In the genomic region with DNA sequence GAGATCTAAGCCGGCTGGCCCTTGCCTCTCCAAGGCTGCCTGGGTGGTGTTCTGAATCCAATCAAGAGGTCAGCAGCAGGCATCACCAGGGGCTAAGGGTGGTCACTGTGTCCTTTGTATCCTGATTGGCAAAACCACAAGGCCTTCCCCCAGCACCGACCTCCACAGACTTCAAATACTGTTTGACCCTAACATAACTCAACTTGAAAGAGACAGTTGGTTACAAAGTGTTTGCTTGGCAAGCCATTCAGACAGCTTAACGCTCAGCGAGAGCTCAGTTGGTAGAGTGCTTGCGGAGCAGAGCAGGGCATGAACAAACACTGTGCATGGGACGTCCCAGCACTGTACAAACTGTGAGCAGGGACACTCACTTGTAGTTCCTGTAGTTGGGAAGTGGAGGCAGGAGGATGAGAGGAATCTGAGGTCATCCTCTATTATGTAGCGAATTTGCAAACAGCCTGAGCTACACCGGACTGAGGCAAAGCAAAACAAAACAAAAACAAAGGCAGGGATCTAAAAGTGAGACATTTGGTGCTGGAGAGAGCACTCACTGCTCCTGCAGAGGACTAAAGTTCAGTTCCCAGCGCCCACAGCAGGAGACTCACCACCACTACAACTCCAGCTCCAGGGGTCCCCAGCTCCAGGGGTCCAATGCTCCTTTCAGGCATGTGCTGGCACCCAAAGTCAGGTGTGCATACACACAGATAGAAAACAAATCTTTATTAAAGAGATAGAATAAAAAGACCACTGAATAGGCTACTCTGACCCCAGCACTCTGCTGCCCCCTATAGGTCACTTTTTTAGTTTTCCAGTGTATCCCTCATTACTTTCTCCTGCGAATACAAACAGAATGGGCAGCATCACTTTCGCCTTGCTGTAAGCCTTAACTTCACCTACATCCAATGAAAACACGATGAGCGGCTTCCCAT, we compare ENCODE assay signal across 8 mouse cellular contexts.
DNase-seq lines count a peak whose midpoint lies in the region; ATAC-seq and TF ChIP-seq lines count a peak whose summit lies in the region.

No protein-coding gene starts in this region.

- ATAC-seq in erythroblast, adult 5-6 weeks (replicated peaks; ENCODE audit: low FRiP score, poor library complexity, severe bottlenecking), result peak; percentile 43; the same call in 1 of the 2 replicates
- ATAC-seq in megakaryocyte progenitor cell, adult 5-6 weeks (replicated peaks; ENCODE audit: poor library complexity), result peak; percentile 48; the same call in 1 of the 2 replicates
- no peak for ATAC-seq in inflammation-experienced regulatory T-cells, adult 6 months

- no peak for DNase-seq in gastrocnemius, adult 2 months
- no peak for DNase-seq in gastrocnemius, postnatal 14 days
- DNase-seq in right cerebral cortex, adult 2 months (ENCODE audit: low spot score in 2 of 2), result peak; percentile 42 to 53
- DNase-seq in right cerebral cortex, adult 18-20 months, result no peak
- no peak for DNase-seq in left cerebral cortex, postnatal 25 days (ENCODE audit: low spot score in 2 of 2)

- intact Hi-C loops in gastrocnemius, adult 2 months (cut with DNase I), result loop anchor here (2.0 to 5.0 kb wide), 4 partner anchors 122 to 353 kb away; no protein-coding TSS in a partner anchor
- intact Hi-C loops in gastrocnemius, postnatal 14 days (cut with DNase I; ENCODE audit: low total_unique reads), result loop anchor here (10.0 kb wide), 1 partner anchor 335 kb away; no protein-coding TSS in a partner anchor
- intact Hi-C loops in left cerebral cortex, postnatal 25 days (cut with DNase I), result loop anchor here (5.0 kb wide), 1 partner anchor 122 kb away; no protein-coding TSS in a partner anchor

- TF ChIP-seq CTCF in gastrocnemius, adult 2 months (IDR thresholded peaks at IDR 0.05), result peak; percentile 80

- no peak overlapping the region for H3K27ac ChIP-seq in gastrocnemius, adult 2 months

- H3K4me3 ChIP-seq in gastrocnemius, adult 2 months, result no peak overlapping the region

Comparison
In these comparisons a context has a peak if more than half of its experiments do, and no peak if none do; other contexts are left out.
1. DNase-seq: peak in right cerebral cortex, adult 2 months (2 of 2); none in gastrocnemius, adult 2 months (single experiment), gastrocnemius, postnatal 14 days (single experiment), right cerebral cortex, adult 18-20 months (single experiment) and left cerebral cortex, postnatal 25 days (0 of 2).